Mouse (Mus musculus) cerebellum, postnatal 4 days (tissue): ENCODE measurements at regions not wholly inside any gene's neighbourhood (a gene's known extent, or its start where the extent isn't known, plus 50 kb on each side); places are given as distances from the start of the nearest gene placed in this dataset.

Source experiments
- DNase-seq, 2 experiments: peaks; one replicate each; pipeline ENCODE4 v3.0.0; 2022; ENCODE audit warnings: low spot score in 2 of 2, mixed read lengths in 1 of 2

DNA sequence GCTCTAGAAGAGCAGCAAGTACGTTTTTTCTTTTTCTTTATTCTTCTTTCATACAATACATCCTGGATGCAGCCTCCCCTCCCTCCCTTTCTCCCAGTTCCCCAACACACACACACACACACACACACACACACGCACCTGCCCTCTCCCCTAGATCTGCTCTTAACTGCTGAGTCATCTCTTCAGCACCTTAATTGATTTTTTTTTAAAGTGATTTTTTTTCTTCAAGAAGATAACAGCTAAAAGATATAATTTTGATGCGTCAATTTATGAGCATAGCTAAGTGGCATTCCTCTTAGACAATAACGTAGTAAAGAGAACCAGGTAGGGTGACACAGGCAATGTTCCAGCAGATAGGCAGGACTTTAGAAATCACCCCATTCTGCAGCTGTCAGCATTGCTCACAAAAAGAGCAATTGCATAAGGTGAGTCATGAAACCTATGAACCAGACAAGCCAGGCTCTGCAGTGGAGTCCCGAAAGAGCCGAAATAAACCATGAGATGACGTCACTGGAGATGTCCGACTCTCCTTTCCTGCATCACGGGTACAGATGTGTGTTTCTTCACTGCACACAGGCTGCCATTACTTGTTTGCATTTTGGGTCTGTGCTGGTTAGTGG, 63.9 kb upstream of the Tnrc6a start:
- DNase-seq = no peak

DNA sequence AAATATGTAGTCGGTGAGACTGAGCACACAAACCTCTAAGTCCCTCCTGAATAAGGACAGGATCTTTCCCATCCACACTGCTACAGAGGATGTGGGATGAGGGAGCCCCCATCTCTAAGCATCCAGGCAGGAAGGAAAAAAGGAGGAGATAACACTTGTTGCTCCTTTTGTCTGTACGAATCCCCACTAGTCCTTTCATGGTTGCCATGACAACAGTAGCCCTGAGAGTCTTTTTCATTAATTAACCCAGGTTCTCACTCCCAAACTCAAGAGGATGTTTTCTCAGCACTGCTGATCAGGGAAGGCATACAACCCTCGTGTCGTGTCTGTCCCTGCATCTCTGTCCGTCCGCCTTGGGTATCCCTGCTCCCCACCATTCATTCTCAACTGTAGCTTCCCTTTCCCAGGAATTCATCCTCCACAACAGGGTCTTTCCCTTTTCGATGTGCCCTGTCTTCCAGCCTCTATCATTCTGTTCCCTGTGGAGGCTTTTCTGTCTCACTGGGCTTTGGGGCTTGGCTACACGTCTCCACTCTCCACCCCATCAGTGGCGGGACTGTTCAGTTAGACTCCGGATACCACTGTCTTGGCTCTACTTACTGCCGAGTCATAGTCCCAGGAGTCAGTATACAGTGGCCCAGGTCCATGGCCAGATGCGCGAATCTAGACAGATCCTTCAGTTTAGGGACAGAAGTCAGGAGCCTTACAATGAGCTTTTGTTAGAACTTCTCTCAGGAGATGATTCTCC, 60.2 kb upstream of the Tnrc6a start:
- no peak for DNase-seq

DNA sequence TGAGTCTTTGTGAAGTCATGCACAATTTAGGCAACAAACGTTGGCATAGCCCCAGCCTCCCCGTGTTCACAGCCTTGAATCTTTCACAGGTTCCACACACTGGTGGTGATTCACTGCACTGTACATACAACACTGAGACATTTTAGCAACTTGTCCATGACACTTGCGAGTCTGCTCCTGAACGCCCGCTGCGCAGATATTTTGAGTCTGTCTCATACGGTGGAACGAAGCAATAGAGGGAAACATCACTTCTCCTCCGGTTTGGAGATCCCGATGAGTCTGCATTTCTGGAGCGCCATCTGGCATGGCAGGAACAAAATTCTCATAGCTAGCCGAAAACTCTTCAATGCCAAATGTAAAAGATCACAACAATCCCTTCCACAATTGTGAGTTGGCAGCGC, 57.7 kb upstream of the Tnrc6a start:
- DNase-seq = no peak

DNA sequence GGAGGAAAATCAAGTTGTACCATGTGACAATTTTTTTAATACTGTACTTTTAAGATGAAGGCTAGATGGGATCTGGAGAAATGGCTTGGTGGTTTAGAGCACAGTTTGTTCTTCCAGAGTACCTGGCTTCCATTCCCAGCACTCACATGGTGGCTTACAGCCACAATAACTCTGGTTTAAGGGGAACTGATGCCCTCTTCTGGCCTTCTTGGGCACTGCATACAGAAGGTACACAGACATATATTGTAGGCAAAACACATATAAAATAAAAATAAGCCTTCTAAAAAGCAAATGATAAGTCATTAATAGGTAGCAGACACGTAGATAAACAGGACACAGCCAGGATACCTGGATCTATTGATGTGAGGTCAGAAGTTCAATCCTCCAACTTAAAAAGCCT, 56.3 kb upstream of the Tnrc6a start:
- DNase-seq = no peak

GRCm38 (mm10) chr7:123068241-123068640, 55.4 kb upstream of the Tnrc6a start:
- no peak for DNase-seq

GRCm38 (mm10) chr7:123068715-123069273, 54.9 kb upstream of the Tnrc6a start:
- DNase-seq = peak in 1 of 2 experiments; percentile 66

GRCm38 (mm10) chr7:123069280-123069679, 54.4 kb upstream of the Tnrc6a start:
- no peak for DNase-seq

DNA sequence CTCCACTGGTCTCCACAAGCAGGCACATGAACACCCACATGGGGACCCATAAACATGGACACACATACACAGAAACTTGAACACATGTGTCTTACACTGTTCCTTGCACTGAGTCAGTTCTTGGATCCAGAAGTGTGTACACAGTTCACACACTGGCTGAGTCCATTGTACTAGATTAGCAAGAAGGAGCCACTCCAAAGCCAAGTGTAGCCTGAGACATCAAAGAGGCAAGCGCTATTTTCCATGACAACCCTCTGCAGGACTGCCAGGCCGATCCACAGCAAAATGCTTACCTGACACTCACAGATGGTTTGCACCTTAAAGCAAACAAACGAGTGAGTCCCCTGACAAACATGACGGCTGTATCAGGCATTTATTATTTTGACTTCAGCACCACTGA, 52.8 kb upstream of the Tnrc6a start:
- DNase-seq = no peak
